Mouse (Mus musculus) erythroblast, embryonic 14.5 days (primary cell): Measurements from ENCODE around the gene Zfp865.

Source experiments
- GATA1 ChIP-seq: IDR thresholded peaks from 2 replicates; pipeline ENCODE4 v1.6.1; 2012; ENCODE audit warnings: low read length, inconsistent platforms, mixed read lengths
- TAL1 ChIP-seq: IDR thresholded peaks from 3 replicates; pipeline ENCODE4 v1.6.1; 2012; ENCODE audit warnings: low read length, inconsistent platforms, mixed read lengths

- TF ChIP-seq TAL1 (no peak), GATA1 (no peak)
These were observed 20.3 kb upstream of the Zfp865 start for GRCm38 (mm10) chr7:4999876-5000275.
